8 mouse cellular contexts compared by ENCODE assay signal in the genomic region with DNA sequence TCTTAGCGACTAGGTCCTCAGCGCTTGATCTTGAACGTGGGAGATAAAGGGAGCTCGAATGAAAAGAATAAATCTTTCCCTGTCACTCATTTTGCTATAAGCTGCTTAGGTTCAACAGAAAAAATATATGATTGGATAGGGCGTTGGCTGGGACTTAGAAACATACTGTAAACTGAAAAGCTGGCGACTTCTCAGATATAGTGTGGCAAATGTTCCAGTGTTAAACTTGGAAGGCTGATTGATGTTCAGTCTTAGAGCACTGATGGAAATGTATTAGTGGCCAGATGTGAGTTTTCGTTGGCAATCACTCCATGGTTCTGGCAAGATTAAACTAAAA. TPM values are rescaled to one million over a fixed set of nuclear protein-coding genes. Genes with fewer than 3 reads are reported as not detected.
DNase-seq lines count a peak whose midpoint lies in the region; ATAC-seq and TF ChIP-seq lines count a peak whose summit lies in the region.

No protein-coding gene starts in this region.

- H3K36me3 ChIP-seq in embryonic facial prominence, embryonic 15.5 days, result no peaks in the 10 kb centered on the region
- no peaks in the 10 kb centered on the region for H3K36me3 ChIP-seq in intestine, embryonic 15.5 days
- H3K36me3 ChIP-seq in neural tube, embryonic 13.5 days, result peaks cover 4% of the 10 kb centered on the region; the same call in 1 of the 2 replicates

- H3K27ac ChIP-seq in left cerebral cortex, adult 2 months, result peak overlapping the region; percentile 87
- H3K27ac ChIP-seq in embryonic facial prominence, embryonic 15.5 days (replicated peaks), result no peak overlapping the region
- H3K27ac ChIP-seq in intestine, embryonic 15.5 days, result no peak overlapping the region
- peak overlapping the region; percentile 96 for H3K27ac ChIP-seq in neural tube, embryonic 13.5 days (replicated peaks)

- peak overlapping the region; percentile 79 for H3K4me2 ChIP-seq in embryonic facial prominence, embryonic 15.5 days (replicated peaks)
- H3K4me2 ChIP-seq in intestine, embryonic 15.5 days (replicated peaks), result peak overlapping the region; percentile 83
- H3K4me2 ChIP-seq in neural tube, embryonic 13.5 days, result peak overlapping the region; percentile 61

- peaks cover 6% of the 10 kb centered on the region; the same call in 1 of the 2 replicates for H3K4me1 ChIP-seq in embryonic facial prominence, embryonic 15.5 days
- H3K4me1 ChIP-seq in intestine, embryonic 15.5 days (replicated peaks), result peaks cover 2% of the 10 kb centered on the region; the same call in 1 of the 2 replicates
- H3K4me1 ChIP-seq in neural tube, embryonic 13.5 days (replicated peaks), result peaks cover 25% of the 10 kb centered on the region

- no peak for TF ChIP-seq CTCF in left cerebral cortex, adult 2 months (IDR thresholded peaks at IDR 0.05)

- intact Hi-C loops in left cerebral cortex, adult 2 months (cut with DNase I), result loop anchor here (2.0 to 5.0 kb wide), 3 partner anchors 31 to 327 kb away; a partner anchor contains a TSS
- intact Hi-C loops in left cerebral cortex, postnatal 14 days (cut with DNase I), result loop anchor here (5.0 kb wide), 1 partner anchor 33 kb away; a partner anchor contains a TSS

- ATAC-seq in embryonic facial prominence, embryonic 15.5 days (ENCODE audit: insufficient number of reproducible peaks, low FRiP score, low TSS enrichment, low read depth), result no peak; the same call in 1 of the 2 replicates
- peak; percentile 23 for ATAC-seq in intestine, embryonic 15.5 days
- no peak; the same call in 1 of the 2 replicates for ATAC-seq in neural tube, embryonic 13.5 days (ENCODE audit: low read depth)

- no peak for DNase-seq in left cerebral cortex, adult 2 months (ENCODE audit: extremely low spot score in 1 of 2, low spot score in 2 of 2)
- DNase-seq in left cerebral cortex, postnatal 14 days (ENCODE audit: low spot score in 2 of 2), result no peak
- no peak for DNase-seq in thymus, postnatal 36 days
- no peak for DNase-seq in urinary bladder, postnatal 36 days (ENCODE audit: low spot score in 2 of 2)
- DNase-seq in cerebellum, adult 8-10 months, result no peak

- H3K27me3 ChIP-seq in embryonic facial prominence, embryonic 15.5 days, result no peaks in the 10 kb centered on the region
- H3K27me3 ChIP-seq in intestine, embryonic 15.5 days (replicated peaks), result no peaks in the 10 kb centered on the region
- H3K27me3 ChIP-seq in neural tube, embryonic 13.5 days, result no peaks in the 10 kb centered on the region

- peak overlapping the region; percentile 90 for H3K4me3 ChIP-seq in left cerebral cortex, adult 2 months
- H3K4me3 ChIP-seq in embryonic facial prominence, embryonic 15.5 days (replicated peaks), result peak overlapping the region; percentile 91
- H3K4me3 ChIP-seq in intestine, embryonic 15.5 days (replicated peaks), result peak overlapping the region; percentile 94
- peak overlapping the region; percentile 94 for H3K4me3 ChIP-seq in neural tube, embryonic 13.5 days

- H3K9ac ChIP-seq in embryonic facial prominence, embryonic 15.5 days, result peak overlapping the region; percentile 80; the same call in 1 of the 2 replicates
- H3K9ac ChIP-seq in intestine, embryonic 15.5 days, result no peak overlapping the region
- H3K9ac ChIP-seq in neural tube, embryonic 13.5 days, result peak overlapping the region; percentile 60

- H3K9me3 ChIP-seq in embryonic facial prominence, embryonic 15.5 days (replicated peaks), result no peaks in the 10 kb centered on the region
- H3K9me3 ChIP-seq in intestine, embryonic 15.5 days, result no peaks in the 10 kb centered on the region
- H3K9me3 ChIP-seq in neural tube, embryonic 13.5 days, result no peaks in the 10 kb centered on the region

- 5% methylated on average over 7 of the region's 7 CpGs for WGBS in embryonic facial prominence, embryonic 15.5 days
- 9% methylated on average over 7 of the region's 7 CpGs for WGBS in intestine, embryonic 15.5 days
- WGBS in neural tube, embryonic 13.5 days, result 10% methylated on average over 7 of the region's 7 CpGs

RNA-seq across cellular contexts. Expression of a gene that starts 0.4 kb away (rescaled TPM):
- 10 to 100 TPM; 36.6 to 43.1 TPM for total RNA-seq in left cerebral cortex, adult 2 months (2021)
- total RNA-seq in left cerebral cortex, postnatal 14 days (2021), result 10 to 100 TPM; 47.2 to 50.8 TPM
- 22.9 and 25.1 TPM in 2 replicates for polyA plus RNA-seq in embryonic facial prominence, embryonic 15.5 days (2015; fragmentation: Nextera tagmentation; extraction: Ambion mirVana)
- 24.6 and 28.4 TPM in 2 replicates for polyA plus RNA-seq in intestine, embryonic 15.5 days (2015; fragmentation: Nextera tagmentation; extraction: Ambion mirVana)
- polyA plus RNA-seq in neural tube, embryonic 13.5 days (2015; fragmentation: Nextera tagmentation; extraction: Ambion mirVana), result 128 and 133 TPM in 2 replicates

RNA-seq across cellular contexts. Expression of a gene that starts 31.6 kb away (rescaled TPM):
- total RNA-seq in left cerebral cortex, adult 2 months (2021), result 10 to 100 TPM; 16.6 to 19.4 TPM
- total RNA-seq in left cerebral cortex, postnatal 14 days (2021), result 10 to 100 TPM; 12.1 to 13.4 TPM
- polyA plus RNA-seq in embryonic facial prominence, embryonic 15.5 days (2015; fragmentation: Nextera tagmentation; extraction: Ambion mirVana), result 18.7 and 21.2 TPM in 2 replicates
- polyA plus RNA-seq in intestine, embryonic 15.5 days (2015; fragmentation: Nextera tagmentation; extraction: Ambion mirVana), result 20.1 and 24.2 TPM in 2 replicates
- 14.1 and 14.3 TPM in 2 replicates for polyA plus RNA-seq in neural tube, embryonic 13.5 days (2015; fragmentation: Nextera tagmentation; extraction: Ambion mirVana)

RNA-seq across cellular contexts. Expression of a gene that starts 31.9 kb away (rescaled TPM):
- total RNA-seq in left cerebral cortex, adult 2 months (2021), result 10 to 100 TPM; 31.2 to 35.4 TPM
- 10 to 100 TPM; 21.6 to 28.7 TPM for total RNA-seq in left cerebral cortex, postnatal 14 days (2021)
- 33.2 and 40.1 TPM in 2 replicates for polyA plus RNA-seq in embryonic facial prominence, embryonic 15.5 days (2015; fragmentation: Nextera tagmentation; extraction: Ambion mirVana)
- polyA plus RNA-seq in intestine, embryonic 15.5 days (2015; fragmentation: Nextera tagmentation; extraction: Ambion mirVana), result 31.1 and 38.0 TPM in 2 replicates
- polyA plus RNA-seq in neural tube, embryonic 13.5 days (2015; fragmentation: Nextera tagmentation; extraction: Ambion mirVana), result 38.8 and 45.1 TPM in 2 replicates

Comparison
In these comparisons a context has a peak if more than half of its experiments do, and no peak if none do; other contexts are left out.
1. H3K27ac ChIP-seq: peak in left cerebral cortex, adult 2 months (single experiment) and neural tube, embryonic 13.5 days (single experiment); none in embryonic facial prominence, embryonic 15.5 days (single experiment) and intestine, embryonic 15.5 days (single experiment).
2. Peak in every context shown above with its lines, with median percentiles within 50 percentile points of each other: H3K4me3 ChIP-seq and H3K4me2 ChIP-seq.